ENCODE assay signal across 8 mouse cellular contexts in genomic region chr2:180225044-180225761, GRCm38 (mm10). TPM values are rescaled to one million over a fixed set of nuclear protein-coding genes. Genes with fewer than 3 reads are reported as not detected.
DNase-seq lines count a peak whose midpoint lies in the region; ATAC-seq and TF ChIP-seq lines count a peak whose summit lies in the region.

No protein-coding gene starts in this region.

- TF ChIP-seq RAD21 in MEL (IDR thresholded peaks at IDR 0.05; ENCODE audit: low read depth, low read length): no peak

- ATAC-seq in forebrain, embryonic 14.5 days: peak; percentile 29
- peak; percentile 44 for ATAC-seq in intestine, embryonic 15.5 days
- peak; percentile 15 for ATAC-seq in lung, embryonic 14.5 days (ENCODE audit: insufficient read depth)
- peak; percentile 7; the same call in 1 of the 2 replicates for ATAC-seq in stomach, embryonic 14.5 days (ENCODE audit: insufficient number of reproducible peaks, insufficient read depth, low FRiP score, low read depth)

- DNase-seq in adrenal gland, adult (ENCODE audit: inconsistent age in 2 of 2, low spot score in 1 of 2): peak; percentile 70 to 77
- no peak for DNase-seq in adrenal gland, postnatal 4 days (ENCODE audit: low spot score in 2 of 2)
- peak; percentile 50 for DNase-seq in MEL (ENCODE audit: low read depth, low spot score)
- DNase-seq in forebrain, embryonic 14.5 days (ENCODE audit: low spot score): peak; percentile 24
- DNase-seq in lung, embryonic 14.5 days: peak; percentile 41
- no peak for DNase-seq in layer of hippocampus, adult 18-20 months (ENCODE audit: low spot score in 2 of 2)

- TF ChIP-seq EP300 in MEL (IDR thresholded peaks at IDR 0.05; ENCODE audit: low read depth in 1 of 2, low read length in 2 of 2): no peak

- H3K4me1 ChIP-seq in MEL (ENCODE audit: control insufficient read depth in 1 of 2, insufficient read depth in 2 of 2, low read length in 2 of 2): peaks cover 0 to 21% of the 10 kb centered on the region in 2 experiments; a peak in 1 of 4 replicates
- peaks cover 20% of the 10 kb centered on the region for H3K4me1 ChIP-seq in forebrain, embryonic 14.5 days (ENCODE audit: control insufficient read depth, insufficient read depth, low read length)
- peaks cover 48% of the 10 kb centered on the region for H3K4me1 ChIP-seq in intestine, embryonic 15.5 days (replicated peaks)
- H3K4me1 ChIP-seq in lung, embryonic 14.5 days (ENCODE audit: insufficient read depth): peaks cover 42% of the 10 kb centered on the region
- peaks cover 51% of the 10 kb centered on the region for H3K4me1 ChIP-seq in stomach, embryonic 14.5 days (ENCODE audit: control insufficient read depth, insufficient read depth, low read length)

- under 1% methylated on average over 54 of the region's 55 CpGs for WGBS in forebrain, embryonic 14.5 days
- WGBS in intestine, embryonic 15.5 days: under 1% methylated on average over 55 of the region's 55 CpGs
- under 1% methylated on average over 55 of the region's 55 CpGs for WGBS in lung, embryonic 14.5 days
- WGBS in stomach, embryonic 14.5 days: under 1% methylated on average over 53 of the region's 55 CpGs

- no peak for TF ChIP-seq POLR2A in MEL (IDR thresholded peaks at IDR 0.05; ENCODE audit: control insufficient read depth in 1 of 2, insufficient read depth in 1 of 2, low read depth in 1 of 2, low read length in 2 of 2, poor library complexity in 1 of 2)

- no peak for TF ChIP-seq CTCF in MEL (IDR thresholded peaks at IDR 0.05 in 2 of 3, conservative IDR thresholded peaks at IDR 0.05 in 1 of 3; ENCODE audit: control insufficient read depth in 1 of 3, insufficient read depth in 1 of 3, low read depth in 2 of 3, low read length in 3 of 3, poor library complexity in 1 of 3, severe bottlenecking in 1 of 3)
- TF ChIP-seq CTCF in lung, embryonic 14.5 days (IDR thresholded peaks at IDR 0.05; ENCODE audit: low read depth): no peak

- H3K27ac ChIP-seq in MEL (ENCODE audit: control insufficient read depth, low read depth, low read length): no peak overlapping the region
- no peak overlapping the region for H3K27ac ChIP-seq in forebrain, embryonic 14.5 days (ENCODE audit: low read depth, low read length)
- peak overlapping the region; percentile 73 for H3K27ac ChIP-seq in intestine, embryonic 15.5 days
- H3K27ac ChIP-seq in lung, embryonic 14.5 days (ENCODE audit: low read depth): peak overlapping the region; percentile 78
- H3K27ac ChIP-seq in stomach, embryonic 14.5 days (ENCODE audit: low read length): peak overlapping the region; percentile 81

- H3K9me3 ChIP-seq in MEL (replicated peaks; ENCODE audit: insufficient read depth, low read length): no peaks in the 10 kb centered on the region
- no peaks in the 10 kb centered on the region for H3K9me3 ChIP-seq in forebrain, embryonic 14.5 days (replicated peaks; ENCODE audit: control insufficient read depth, low read length)
- H3K9me3 ChIP-seq in intestine, embryonic 15.5 days: no peaks in the 10 kb centered on the region
- H3K9me3 ChIP-seq in lung, embryonic 14.5 days (ENCODE audit: low read depth, low read length): no peaks in the 10 kb centered on the region
- H3K9me3 ChIP-seq in stomach, embryonic 14.5 days (ENCODE audit: control insufficient read depth, low read depth, low read length): no peaks in the 10 kb centered on the region

- H3K36me3 ChIP-seq in MEL (ENCODE audit: control insufficient read depth in 1 of 2, insufficient read depth in 2 of 2, low read length in 2 of 2): no peaks in the 10 kb centered on the region; a peak in 1 of 4 replicates
- H3K36me3 ChIP-seq in forebrain, embryonic 14.5 days (ENCODE audit: control insufficient read depth, insufficient read depth, low read length): no peaks in the 10 kb centered on the region
- H3K36me3 ChIP-seq in intestine, embryonic 15.5 days: no peaks in the 10 kb centered on the region
- H3K36me3 ChIP-seq in lung, embryonic 14.5 days (ENCODE audit: insufficient read depth): no peaks in the 10 kb centered on the region
- H3K36me3 ChIP-seq in stomach, embryonic 14.5 days (ENCODE audit: control insufficient read depth, insufficient read depth, low read length): peaks cover 4% of the 10 kb centered on the region; the same call in 1 of the 2 replicates

- peak overlapping the region; percentile 100 for H3K4me2 ChIP-seq in forebrain, embryonic 14.5 days (ENCODE audit: low read length)
- H3K4me2 ChIP-seq in intestine, embryonic 15.5 days (replicated peaks): peak overlapping the region; percentile 97
- peak overlapping the region; percentile 92 for H3K4me2 ChIP-seq in lung, embryonic 14.5 days
- H3K4me2 ChIP-seq in stomach, embryonic 14.5 days (replicated peaks; ENCODE audit: low read depth, low read length): peak overlapping the region; percentile 96

- peak overlapping the region; percentile 66 for H3K9ac ChIP-seq in MEL (ENCODE audit: control insufficient read depth, low read depth, low read length, poor library complexity, severe bottlenecking)
- H3K9ac ChIP-seq in forebrain, embryonic 14.5 days (ENCODE audit: low read length): peak overlapping the region; percentile 65
- peak overlapping the region; percentile 71 for H3K9ac ChIP-seq in intestine, embryonic 15.5 days
- H3K9ac ChIP-seq in lung, embryonic 14.5 days: peak overlapping the region; percentile 70
- peak overlapping the region; percentile 71 for H3K9ac ChIP-seq in stomach, embryonic 14.5 days (replicated peaks; ENCODE audit: low read depth, low read length)

- H3K79me2 ChIP-seq in MEL (ENCODE audit: control insufficient read depth, insufficient read depth, low read length, poor library complexity): peaks cover 1% of the 10 kb centered on the region; the same call in 1 of the 2 replicates

- H3K4me3 ChIP-seq in MEL (ENCODE audit: control insufficient read depth in 1 of 2, insufficient read depth in 1 of 2, low read depth in 2 of 2, low read length in 2 of 2): peak overlapping the region; percentile 71 to 87
- H3K4me3 ChIP-seq in forebrain, embryonic 14.5 days (ENCODE audit: low read depth, low read length): peak overlapping the region; percentile 50
- peak overlapping the region; percentile 75 for H3K4me3 ChIP-seq in intestine, embryonic 15.5 days (replicated peaks)
- peak overlapping the region; percentile 67 for H3K4me3 ChIP-seq in lung, embryonic 14.5 days (ENCODE audit: low read depth, low read length)
- H3K4me3 ChIP-seq in stomach, embryonic 14.5 days (ENCODE audit: low read depth, low read length): peak overlapping the region; percentile 76

- H3K27me3 ChIP-seq in MEL (ENCODE audit: control insufficient read depth in 1 of 2, insufficient read depth in 2 of 2, low read length in 2 of 2): no peaks in the 10 kb centered on the region
- H3K27me3 ChIP-seq in forebrain, embryonic 14.5 days (replicated peaks; ENCODE audit: control insufficient read depth, insufficient read depth, low read length): peaks cover 10% of the 10 kb centered on the region
- no peaks in the 10 kb centered on the region for H3K27me3 ChIP-seq in intestine, embryonic 15.5 days (replicated peaks)
- peaks cover 25% of the 10 kb centered on the region for H3K27me3 ChIP-seq in lung, embryonic 14.5 days (ENCODE audit: insufficient read depth, low read length)
- H3K27me3 ChIP-seq in stomach, embryonic 14.5 days (ENCODE audit: control insufficient read depth, insufficient read depth, low read length): no peaks in the 10 kb centered on the region

RNA-seq across cellular contexts. Expression of gene Lama5, which starts 0.5 kb away (rescaled TPM):
- total RNA-seq in adrenal gland, postnatal 4 days (2021): 10 to 100 TPM; 47.5 to 66.5 TPM
- 4.5 and 6.1 TPM in 2 replicates for total RNA-seq in MEL (2012; rRNA removed)
- polyA plus RNA-seq in MEL (2012; ENCODE audit: insufficient read depth in 1 of 2, insufficient read length in 2 of 2, low read depth in 1 of 2, low replicate concordance in 2 of 2, missing spikeins in 1 of 2): 10 to 100 TPM in 1 of 2 experiments, not detected in 1; 14.6 TPM
- 2.7 and 3.5 TPM in 2 replicates for polyA plus RNA-seq in forebrain, embryonic 14.5 days (2014; fragmentation: Nextera tagmentation; extraction: Ambion mirVana)
- 30.9 and 37.8 TPM in 2 replicates for polyA plus RNA-seq in intestine, embryonic 15.5 days (2015; fragmentation: Nextera tagmentation; extraction: Ambion mirVana)
- 95.0 and 95.1 TPM in 2 replicates for polyA plus RNA-seq in lung, embryonic 14.5 days (2014; fragmentation: Nextera tagmentation; extraction: Ambion mirVana)
- 64.0 and 70.9 TPM in 2 replicates for polyA plus RNA-seq in stomach, embryonic 14.5 days (2014; fragmentation: Nextera tagmentation; extraction: Ambion mirVana)
- 1 to 10 TPM; 6.6 to 7.2 TPM for total RNA-seq in layer of hippocampus, adult 18-20 months (2021)

RNA-seq across cellular contexts. Expression of gene Rps21, which starts 32.0 kb away (rescaled TPM):
- total RNA-seq in adrenal gland, postnatal 4 days (2021): 1,000 to 10,000 TPM; 1,005 to 1,051 TPM
- 4,335 and 4,916 TPM in 2 replicates for total RNA-seq in MEL (2012; rRNA removed)
- polyA plus RNA-seq in MEL (2012; ENCODE audit: insufficient read depth in 1 of 2, insufficient read length in 2 of 2, low read depth in 1 of 2, low replicate concordance in 2 of 2, missing spikeins in 1 of 2): 1,000 to 10,000 TPM in 1 of 2 experiments, 100 to 1,000 TPM in 1; 995 to 1,182 TPM
- polyA plus RNA-seq in forebrain, embryonic 14.5 days (2014; fragmentation: Nextera tagmentation; extraction: Ambion mirVana): 376 and 523 TPM in 2 replicates
- 577 and 672 TPM in 2 replicates for polyA plus RNA-seq in intestine, embryonic 15.5 days (2015; fragmentation: Nextera tagmentation; extraction: Ambion mirVana)
- polyA plus RNA-seq in lung, embryonic 14.5 days (2014; fragmentation: Nextera tagmentation; extraction: Ambion mirVana): 630 and 724 TPM in 2 replicates
- polyA plus RNA-seq in stomach, embryonic 14.5 days (2014; fragmentation: Nextera tagmentation; extraction: Ambion mirVana): 734 and 745 TPM in 2 replicates
- total RNA-seq in layer of hippocampus, adult 18-20 months (2021): 100 to 1,000 TPM; 772 to 807 TPM

RNA-seq across cellular contexts. Expression of gene Cables2, which starts 48.1 kb away (rescaled TPM):
- 10 to 100 TPM; 19.8 to 21.2 TPM for total RNA-seq in adrenal gland, postnatal 4 days (2021)
- total RNA-seq in MEL (2012; rRNA removed): 9.3 and 10.7 TPM in 2 replicates
- 10 to 100 TPM in 1 of 2 experiments, not detected in 1; 16.7 TPM for polyA plus RNA-seq in MEL (2012; ENCODE audit: insufficient read depth in 1 of 2, insufficient read length in 2 of 2, low read depth in 1 of 2, low replicate concordance in 2 of 2, missing spikeins in 1 of 2)
- 14.5 and 15.0 TPM in 2 replicates for polyA plus RNA-seq in forebrain, embryonic 14.5 days (2014; fragmentation: Nextera tagmentation; extraction: Ambion mirVana)
- 11.4 and 12.7 TPM in 2 replicates for polyA plus RNA-seq in intestine, embryonic 15.5 days (2015; fragmentation: Nextera tagmentation; extraction: Ambion mirVana)
- polyA plus RNA-seq in lung, embryonic 14.5 days (2014; fragmentation: Nextera tagmentation; extraction: Ambion mirVana): 24.0 and 25.6 TPM in 2 replicates
- 15.5 and 20.4 TPM in 2 replicates for polyA plus RNA-seq in stomach, embryonic 14.5 days (2014; fragmentation: Nextera tagmentation; extraction: Ambion mirVana)
- total RNA-seq in layer of hippocampus, adult 18-20 months (2021): 10 to 100 TPM; 31.6 to 35.5 TPM

RNA-seq across cellular contexts. Expression of gene Adrm1, which starts 53.9 kb away (rescaled TPM):
- 100 to 1,000 TPM; 128 to 136 TPM for total RNA-seq in adrenal gland, postnatal 4 days (2021)
- total RNA-seq in MEL (2012; rRNA removed): 287 and 295 TPM in 2 replicates
- 100 to 1,000 TPM in 1 of 2 experiments, not detected in 1; 312 TPM for polyA plus RNA-seq in MEL (2012; ENCODE audit: insufficient read depth in 1 of 2, insufficient read length in 2 of 2, low read depth in 1 of 2, low replicate concordance in 2 of 2, missing spikeins in 1 of 2)
- 147 and 149 TPM in 2 replicates for polyA plus RNA-seq in forebrain, embryonic 14.5 days (2014; fragmentation: Nextera tagmentation; extraction: Ambion mirVana)
- polyA plus RNA-seq in intestine, embryonic 15.5 days (2015; fragmentation: Nextera tagmentation; extraction: Ambion mirVana): 172 TPM in 2 replicates
- 160 and 163 TPM in 2 replicates for polyA plus RNA-seq in lung, embryonic 14.5 days (2014; fragmentation: Nextera tagmentation; extraction: Ambion mirVana)
- polyA plus RNA-seq in stomach, embryonic 14.5 days (2014; fragmentation: Nextera tagmentation; extraction: Ambion mirVana): 134 and 138 TPM in 2 replicates
- 100 to 1,000 TPM; 103 to 105 TPM for total RNA-seq in layer of hippocampus, adult 18-20 months (2021)

Comparison
In these comparisons a context has a peak if more than half of its experiments do, and no peak if none do; other contexts are left out.
1. DNase-seq: peak in adrenal gland, adult (2 of 2), MEL (single experiment), forebrain, embryonic 14.5 days (single experiment) and lung, embryonic 14.5 days (single experiment); none in adrenal gland, postnatal 4 days (0 of 2) and layer of hippocampus, adult 18-20 months (0 of 2).
2. H3K27ac ChIP-seq: peak in intestine, embryonic 15.5 days (single experiment), lung, embryonic 14.5 days (single experiment) and stomach, embryonic 14.5 days (single experiment); none in MEL (single experiment) and forebrain, embryonic 14.5 days (single experiment).
3. Peak in every context shown above with its lines, with median percentiles within 50 percentile points of each other: H3K4me3 ChIP-seq, H3K9ac ChIP-seq, ATAC-seq and H3K4me2 ChIP-seq.